Mouse (Mus musculus): ENCODE measurements around the gene Slbp.

Gene Slbp

GRCm38 (mm10) chr5:33681044-33681443 lies 28.7 kb upstream of the Slbp start:
- no peak for DNase-seq (ENCODE audit: low read depth)

GRCm38 (mm10) chr5:33678244-33678643 lies 25.9 kb upstream of the Slbp start:
- no peak for DNase-seq (ENCODE audit: low read depth)

- peak; percentile 50 for DNase-seq (ENCODE audit: low read depth)
These were observed 23.6 kb upstream of the Slbp start for GRCm38 (mm10) chr5:33675964-33676363.

DNA sequence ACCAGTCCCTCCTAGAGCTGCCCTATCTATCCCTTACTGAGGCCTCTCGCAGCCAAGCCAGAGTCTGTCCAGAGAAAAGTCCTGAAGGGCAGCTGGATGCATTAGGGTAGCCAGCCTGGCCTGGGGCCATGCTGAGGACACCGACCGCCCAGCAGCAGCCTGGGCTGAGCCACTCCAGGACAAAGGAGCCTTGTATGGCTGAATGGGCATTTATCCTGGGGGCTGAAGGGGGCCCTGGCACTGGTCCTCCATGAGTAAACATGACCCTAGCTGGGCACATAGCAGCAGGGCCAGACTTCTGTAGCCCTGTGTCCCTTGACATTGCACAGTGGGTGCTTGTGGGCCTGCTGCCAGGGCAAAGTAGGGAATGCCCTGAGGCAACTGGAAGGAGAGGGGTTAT lies 22.1 kb upstream of the Slbp start:
- DNase-seq (ENCODE audit: low read depth): no peak

- no peak for DNase-seq (ENCODE audit: low read depth)
These were observed 19.3 kb upstream of the Slbp start for GRCm38 (mm10) chr5:33671659-33672058.

DNA sequence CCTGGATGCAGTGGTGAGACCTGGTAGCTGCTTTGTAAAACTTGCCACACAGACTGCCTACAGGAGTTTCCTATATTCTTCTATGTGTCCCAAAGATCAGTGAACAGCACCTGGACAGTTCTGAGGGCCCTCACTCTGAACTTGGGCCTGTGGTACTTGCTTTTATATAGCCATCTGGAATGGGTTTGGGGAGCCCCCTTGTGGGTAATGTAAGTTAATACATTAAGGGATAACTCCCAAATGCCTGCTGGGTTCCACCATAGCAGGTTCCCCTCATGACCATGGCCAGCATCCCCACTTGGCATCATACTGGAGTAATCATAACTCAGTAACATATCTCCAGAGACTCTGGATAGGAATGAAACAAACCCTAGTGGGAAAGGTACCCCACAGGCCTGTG lies 15.8 kb upstream of the Slbp start:
- DNase-seq (ENCODE audit: low read depth): peak; percentile 68

DNA sequence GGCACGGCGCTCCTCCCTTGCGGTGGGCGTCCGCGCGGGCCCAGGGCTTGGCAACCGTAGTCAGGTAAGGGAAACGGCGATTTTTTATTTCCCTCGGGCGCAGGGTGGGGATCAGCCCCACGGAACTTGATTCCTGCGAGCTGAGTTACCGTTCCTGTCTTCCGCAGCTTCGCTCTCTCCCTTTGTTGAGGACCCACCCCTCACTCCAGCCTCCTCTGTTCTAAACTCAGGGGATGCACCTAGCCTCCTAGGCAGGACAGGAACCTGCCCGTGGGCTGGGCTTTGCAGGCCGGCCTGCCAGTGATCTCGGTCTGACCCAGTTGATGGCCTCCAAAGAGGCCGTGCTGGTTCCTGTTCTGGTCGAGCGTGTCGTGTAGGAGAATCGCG lies 6.3 kb upstream of the Slbp start:
- DNase-seq (ENCODE audit: low read depth): no peak

- peak; percentile 98 for DNase-seq (ENCODE audit: low read depth)
These were observed 5.7 kb upstream of the Slbp start, which contains the start of the genes Tacc3 and Tmem129 for GRCm38 (mm10) chr5:33657787-33658663. Gene Tacc3 (plus strand): TSS chr5:33658128. Gene Tmem129 (minus strand): TSS chr5:33658416.

- peak; percentile 91 for DNase-seq (ENCODE audit: low read depth)
These were observed 4.9 kb upstream of the Slbp start for GRCm38 (mm10) chr5:33657251-33657786.

GRCm38 (mm10) chr5:33656739-33657138 lies 4.4 kb upstream of the Slbp start:
- DNase-seq (ENCODE audit: low read depth): no peak

- DNase-seq (ENCODE audit: low read depth): no peak
These were observed 3.0 kb upstream of the Slbp start for GRCm38 (mm10) chr5:33655251-33655840.

- DNase-seq (ENCODE audit: low read depth): no peak
These were observed 2.0 kb upstream of the Slbp start for GRCm38 (mm10) chr5:33654424-33654823.

- no peak for DNase-seq (ENCODE audit: low read depth)
These were observed 404 bp upstream of the Slbp start for GRCm38 (mm10) chr5:33652783-33653173.

DNA sequence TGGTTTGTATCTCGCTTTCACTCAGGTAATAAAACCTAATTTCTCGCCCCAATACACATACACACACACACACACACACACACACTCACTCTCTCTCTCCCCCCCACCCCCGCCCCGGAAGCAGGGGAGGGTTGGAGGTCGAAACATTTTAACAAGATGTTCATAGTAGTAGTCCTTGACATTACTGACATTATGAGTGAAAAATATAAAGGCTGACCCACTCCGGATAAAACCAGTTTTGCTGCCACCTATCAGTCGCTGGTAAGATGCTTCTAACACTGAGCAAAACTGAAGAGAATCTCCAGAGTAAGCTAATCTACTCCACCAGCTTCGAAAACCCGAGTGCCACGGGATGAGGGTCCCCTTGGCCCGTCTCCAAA lies 843 bp downstream of the Slbp start:
- DNase-seq (ENCODE audit: low read depth): peak; percentile 73

- DNase-seq (ENCODE audit: low read depth): no peak
These were observed 1.4 kb downstream of the Slbp start for GRCm38 (mm10) chr5:33651017-33651416.

GRCm38 (mm10) chr5:33640652-33641051 lies 11.7 kb downstream of the Slbp start:
- DNase-seq (ENCODE audit: low read depth): peak; percentile 73

GRCm38 (mm10) chr5:33638826-33639225 lies 13.5 kb downstream of the Slbp start:
- no peak for DNase-seq (ENCODE audit: low read depth)

GRCm38 (mm10) chr5:33637606-33638350 lies 14.6 kb downstream of the Slbp start:
- no peak for DNase-seq (ENCODE audit: low read depth)

DNA sequence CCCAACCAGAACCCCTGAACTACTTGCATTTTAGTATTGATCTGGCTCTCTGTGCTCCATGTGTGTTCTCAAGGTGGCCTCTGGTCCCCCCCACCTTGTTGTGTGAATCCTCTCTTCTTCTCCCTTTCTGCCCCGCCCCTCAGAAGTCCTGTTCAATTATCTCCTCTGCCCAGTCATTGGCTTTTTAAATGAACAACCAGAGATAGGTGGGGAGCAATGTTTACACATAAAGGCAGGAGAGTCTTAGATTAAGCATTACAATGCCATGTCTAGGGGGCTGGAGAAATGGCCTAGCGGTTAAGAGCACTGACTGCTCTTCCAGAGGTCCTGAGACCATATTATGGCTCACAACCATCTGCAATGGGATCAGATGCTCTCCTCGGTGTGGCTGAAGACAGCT lies 17.0 kb downstream of the Slbp start:
- no peak for DNase-seq (ENCODE audit: low read depth)

DNA sequence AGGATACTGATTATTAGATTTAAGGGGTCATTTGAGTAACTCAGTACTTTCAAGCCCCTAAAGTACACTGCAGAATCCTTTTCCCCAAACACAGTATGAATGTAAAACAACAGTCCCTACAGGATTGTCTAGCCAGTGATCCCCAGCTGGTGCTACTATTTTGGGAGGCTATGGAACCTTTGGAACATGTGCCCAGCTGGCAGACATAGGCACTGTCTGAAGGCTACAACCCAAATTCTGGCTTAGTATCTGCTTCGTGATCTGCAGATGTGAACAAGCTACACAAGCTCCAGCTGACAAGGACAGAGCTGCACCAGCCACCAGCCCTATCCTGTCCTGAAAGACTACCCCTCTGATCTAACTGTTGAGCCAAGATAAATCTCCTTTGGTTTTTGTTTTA lies 19.8 kb downstream of the Slbp start:
- no peak for DNase-seq (ENCODE audit: low read depth)

GRCm38 (mm10) chr5:33630615-33631014 lies 21.8 kb downstream of the Slbp start:
- no peak for DNase-seq (ENCODE audit: low read depth)

DNA sequence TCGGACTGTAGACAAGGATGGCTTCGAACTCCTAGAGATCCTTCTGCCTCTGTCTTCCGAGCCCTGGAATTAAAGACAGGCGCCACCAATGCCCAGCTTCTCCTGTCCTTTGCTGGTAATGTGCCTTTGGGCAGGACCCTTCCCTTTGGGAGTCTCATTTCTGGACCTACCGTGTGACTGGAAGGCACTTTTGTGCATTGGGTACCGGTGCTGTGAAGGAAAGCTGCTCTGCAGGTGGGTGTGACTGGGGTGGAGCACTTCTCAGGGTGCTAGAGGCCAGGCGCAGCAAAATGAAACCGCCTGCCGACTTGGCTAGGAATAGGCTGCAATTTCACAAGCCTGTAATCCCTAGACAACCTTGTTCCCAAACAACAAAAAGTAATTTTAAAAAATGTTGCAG lies 22.3 kb downstream of the Slbp start:
- DNase-seq (ENCODE audit: low read depth): no peak

Data from induced T-regulatory cell, adult 2 months (primary cell).